Mouse (Mus musculus): Measurements from ENCODE around the gene Kmt5a. TPM values are rescaled to one million over a fixed set of nuclear protein-coding genes. Genes with fewer than 3 reads are reported as not detected.

Kmt5a gene
- total RNA-seq (2017): 99.1 and 120 TPM in 2 replicates

GRCm38 (mm10) chr5:124439447-124440093 lies at the start of gene Kmt5a:
TSS of gene Kmt5a (plus strand) at chr5:124439930.
- ATAC-seq (replicated peaks in 1 of 2; ENCODE audit: insufficient read depth in 1 of 2, low FRiP score in 2 of 2, low TSS enrichment in 1 of 2, low read depth in 1 of 2, poor library complexity in 2 of 2, severe bottlenecking in 2 of 2): peak; percentile 87 to 94

GRCm38 (mm10) chr5:124392412-124392811 lies 47.3 kb upstream of the Kmt5a start:
- ATAC-seq (replicated peaks in 1 of 2; ENCODE audit: insufficient read depth in 1 of 2, low FRiP score in 2 of 2, low TSS enrichment in 1 of 2, low read depth in 1 of 2, poor library complexity in 2 of 2, severe bottlenecking in 2 of 2): no peak

DNA sequence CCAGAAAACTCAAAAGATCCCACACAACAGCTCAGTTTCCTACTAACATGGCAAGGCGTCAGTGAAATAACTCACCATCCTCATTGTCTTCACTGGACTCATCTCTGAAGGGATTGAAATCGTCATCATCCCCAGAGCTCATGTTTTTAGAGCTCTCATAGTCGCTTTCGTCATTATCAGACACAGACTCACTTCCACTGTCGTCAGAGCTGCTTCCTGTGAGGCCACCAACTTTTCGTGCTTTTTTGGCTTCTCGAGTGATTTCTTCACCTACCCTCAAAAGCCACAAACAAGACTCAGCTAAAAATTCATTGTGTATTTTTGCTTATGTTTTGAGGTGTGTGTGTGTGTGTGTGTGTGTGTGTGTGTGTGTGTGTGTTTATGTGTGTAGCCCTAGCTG lies 46.0 kb upstream of the Kmt5a start:
- peak; percentile 59 to 74; a peak in 2 of 4 replicates for ATAC-seq (replicated peaks in 1 of 2; ENCODE audit: insufficient read depth in 1 of 2, low FRiP score in 2 of 2, low TSS enrichment in 1 of 2, low read depth in 1 of 2, poor library complexity in 2 of 2, severe bottlenecking in 2 of 2)

DNA sequence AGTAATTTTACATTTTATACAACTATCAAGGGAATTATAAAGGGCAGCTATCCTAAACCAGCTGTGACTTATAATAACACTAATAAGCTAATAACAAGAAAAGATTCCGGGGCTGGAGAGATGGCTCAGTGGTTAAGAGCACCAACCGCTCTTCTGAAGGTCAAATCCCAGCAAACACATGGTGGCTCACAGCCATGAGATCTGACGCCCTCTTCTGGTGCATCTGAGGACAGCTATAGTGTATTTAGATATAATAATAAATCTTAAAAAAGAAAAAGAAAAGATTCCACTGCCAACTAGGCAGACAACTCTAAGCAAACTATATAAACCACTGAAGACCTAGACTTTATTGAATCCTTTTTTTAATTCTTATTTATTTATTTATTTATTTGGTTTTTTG lies 28.9 kb upstream of the Kmt5a start:
- ATAC-seq (replicated peaks in 1 of 2; ENCODE audit: insufficient read depth in 1 of 2, low FRiP score in 2 of 2, low TSS enrichment in 1 of 2, low read depth in 1 of 2, poor library complexity in 2 of 2, severe bottlenecking in 2 of 2): no peak

GRCm38 (mm10) chr5:124412163-124412562 lies 27.6 kb upstream of the Kmt5a start:
- ATAC-seq (replicated peaks in 1 of 2; ENCODE audit: insufficient read depth in 1 of 2, low FRiP score in 2 of 2, low TSS enrichment in 1 of 2, low read depth in 1 of 2, poor library complexity in 2 of 2, severe bottlenecking in 2 of 2): no peak

DNA sequence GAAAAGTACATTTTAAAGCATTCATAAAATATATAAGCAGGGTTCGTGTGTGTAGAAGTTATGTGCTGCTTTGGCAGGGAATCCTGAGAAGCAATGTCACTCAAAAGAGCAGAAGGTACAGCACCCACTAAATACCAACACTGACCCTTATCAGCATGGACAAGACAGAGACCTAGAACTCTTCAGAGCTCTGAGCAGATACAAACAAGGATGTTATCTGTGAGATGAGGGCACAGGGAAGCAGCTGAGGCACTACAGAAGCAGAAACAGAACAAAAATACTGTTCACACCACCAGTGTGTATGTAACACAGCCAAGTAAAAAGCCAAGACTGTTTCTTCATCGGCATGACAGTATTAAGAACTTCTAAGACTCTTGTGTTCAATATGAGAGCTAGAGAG lies 20.8 kb upstream of the Kmt5a start:
- no peak for ATAC-seq (replicated peaks in 1 of 2; ENCODE audit: insufficient read depth in 1 of 2, low FRiP score in 2 of 2, low TSS enrichment in 1 of 2, low read depth in 1 of 2, poor library complexity in 2 of 2, severe bottlenecking in 2 of 2)

DNA sequence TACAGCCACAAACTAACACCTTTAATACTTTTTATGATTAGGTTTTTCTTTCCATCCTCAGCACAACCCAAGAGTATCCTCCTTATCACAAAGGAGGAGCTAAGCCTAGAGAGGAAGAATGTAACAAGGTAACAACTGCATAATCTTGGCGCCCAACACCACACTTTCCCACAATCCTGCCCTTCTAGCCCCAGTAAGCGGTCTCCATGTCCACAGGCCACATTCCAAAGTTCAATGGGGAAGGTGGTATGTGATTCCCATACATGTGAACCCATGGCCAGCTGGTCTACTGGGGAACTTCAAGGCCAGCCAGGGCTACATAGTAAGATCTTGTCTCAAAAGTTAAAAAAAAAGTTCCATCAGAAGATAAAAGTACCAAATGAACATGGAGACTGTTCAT lies 17.9 kb upstream of the Kmt5a start:
- no peak for ATAC-seq (replicated peaks in 1 of 2; ENCODE audit: insufficient read depth in 1 of 2, low FRiP score in 2 of 2, low TSS enrichment in 1 of 2, low read depth in 1 of 2, poor library complexity in 2 of 2, severe bottlenecking in 2 of 2)

DNA sequence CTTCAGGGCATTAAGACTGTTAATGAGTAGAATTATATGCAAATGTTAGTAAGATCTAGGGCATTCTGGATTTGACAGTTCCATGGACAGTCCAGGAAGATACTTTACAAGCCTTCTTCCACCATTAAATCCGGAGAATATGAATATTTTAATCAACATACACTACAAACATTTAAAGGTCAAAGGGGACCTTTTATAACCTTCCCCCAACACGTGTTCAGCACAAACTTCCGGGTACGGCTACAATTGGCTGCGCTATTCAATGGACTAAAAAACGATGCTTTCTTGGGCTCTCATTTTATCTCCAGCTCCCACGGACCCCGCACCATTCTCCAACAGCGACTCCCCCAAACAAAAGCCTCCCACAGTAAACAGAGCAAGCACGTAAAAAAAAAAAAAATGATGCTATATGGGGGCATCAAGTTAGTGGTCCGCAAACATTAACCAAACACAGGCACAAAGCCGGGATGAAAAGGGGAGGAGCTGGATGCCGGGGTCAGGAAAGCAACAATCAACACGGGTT lies 15.5 kb upstream of the Kmt5a start:
- ATAC-seq (replicated peaks in 1 of 2; ENCODE audit: insufficient read depth in 1 of 2, low FRiP score in 2 of 2, low TSS enrichment in 1 of 2, low read depth in 1 of 2, poor library complexity in 2 of 2, severe bottlenecking in 2 of 2): 0 out of 4 replicates have a peak, but pooled peaks of 1 of the 2 experiments have one; percentile 25

DNA sequence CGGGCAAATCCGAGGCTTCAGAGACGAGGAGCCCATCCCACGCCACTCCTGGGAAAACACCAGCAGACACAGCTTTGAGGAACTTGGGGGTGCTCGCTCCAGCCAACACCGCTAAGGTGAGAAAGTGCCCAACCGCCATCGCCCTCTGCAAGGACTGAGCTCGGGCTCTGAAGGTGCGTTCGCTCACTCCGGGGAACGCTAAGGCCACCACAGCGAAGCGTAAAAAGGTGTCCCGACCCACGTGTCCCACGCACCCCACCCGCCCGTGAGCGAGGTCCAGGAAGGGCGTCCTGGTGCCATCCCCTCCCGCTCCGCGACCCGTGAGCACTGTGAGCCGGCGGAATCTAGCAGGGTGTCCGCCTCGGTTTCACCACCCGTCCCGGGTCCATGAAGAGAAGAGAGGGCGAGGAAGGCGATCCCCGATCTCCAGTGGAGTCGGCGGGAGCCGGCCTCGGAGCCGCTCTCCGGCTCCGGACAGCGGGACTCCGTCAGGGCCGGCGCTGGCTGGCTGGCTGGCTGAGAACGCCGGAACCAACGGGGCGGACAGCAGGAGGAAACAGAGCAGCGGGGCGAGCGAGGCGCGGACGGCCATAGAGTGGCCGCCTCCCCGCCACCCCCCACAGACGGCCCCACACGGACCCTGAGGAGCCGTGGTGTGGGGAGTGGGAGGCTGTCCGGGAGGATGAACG lies 14.9 kb upstream of the Kmt5a start:
- ATAC-seq (replicated peaks in 1 of 2; ENCODE audit: insufficient read depth in 1 of 2, low FRiP score in 2 of 2, low TSS enrichment in 1 of 2, low read depth in 1 of 2, poor library complexity in 2 of 2, severe bottlenecking in 2 of 2): peak; percentile 19; a peak in 2 of 4 replicates

- peak; percentile 90 to 91 for ATAC-seq (replicated peaks in 1 of 2; ENCODE audit: insufficient read depth in 1 of 2, low FRiP score in 2 of 2, low TSS enrichment in 1 of 2, low read depth in 1 of 2, poor library complexity in 2 of 2, severe bottlenecking in 2 of 2)
Measured at GRCm38 (mm10) chr5:124425412-124426259, 14.1 kb upstream of the Kmt5a start, which contains the start of gene Sbno1. TSS of gene Sbno1 (minus strand) at chr5:124426001.

GRCm38 (mm10) chr5:124426475-124427071 lies 13.2 kb upstream of the Kmt5a start:
- ATAC-seq (replicated peaks in 1 of 2; ENCODE audit: insufficient read depth in 1 of 2, low FRiP score in 2 of 2, low TSS enrichment in 1 of 2, low read depth in 1 of 2, poor library complexity in 2 of 2, severe bottlenecking in 2 of 2): no peak

GRCm38 (mm10) chr5:124432398-124433012 lies 7.2 kb upstream of the Kmt5a start:
- peak; percentile 86 for ATAC-seq (replicated peaks in 1 of 2; ENCODE audit: insufficient read depth in 1 of 2, low FRiP score in 2 of 2, low TSS enrichment in 1 of 2, low read depth in 1 of 2, poor library complexity in 2 of 2, severe bottlenecking in 2 of 2)

DNA sequence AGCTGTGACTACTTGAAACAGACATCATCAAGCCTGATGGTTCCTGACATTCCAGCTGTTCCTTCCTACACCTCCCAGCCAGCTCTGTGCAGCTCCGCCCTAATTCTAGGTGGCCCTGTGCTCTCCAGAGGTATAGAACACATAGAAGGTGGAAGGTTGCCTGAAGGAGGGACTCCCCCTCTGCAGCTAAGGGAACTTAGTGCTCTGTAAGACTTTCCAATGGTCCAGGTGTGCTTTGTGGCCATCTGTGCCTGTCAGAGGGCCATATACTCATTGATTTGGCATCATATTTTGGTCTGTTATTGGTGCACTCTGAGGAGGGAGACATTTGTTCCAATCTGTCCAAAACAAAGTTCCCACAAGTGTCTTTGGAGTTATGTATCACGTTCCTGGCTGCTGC lies 6.7 kb upstream of the Kmt5a start:
- no peak for ATAC-seq (replicated peaks in 1 of 2; ENCODE audit: insufficient read depth in 1 of 2, low FRiP score in 2 of 2, low TSS enrichment in 1 of 2, low read depth in 1 of 2, poor library complexity in 2 of 2, severe bottlenecking in 2 of 2)

DNA sequence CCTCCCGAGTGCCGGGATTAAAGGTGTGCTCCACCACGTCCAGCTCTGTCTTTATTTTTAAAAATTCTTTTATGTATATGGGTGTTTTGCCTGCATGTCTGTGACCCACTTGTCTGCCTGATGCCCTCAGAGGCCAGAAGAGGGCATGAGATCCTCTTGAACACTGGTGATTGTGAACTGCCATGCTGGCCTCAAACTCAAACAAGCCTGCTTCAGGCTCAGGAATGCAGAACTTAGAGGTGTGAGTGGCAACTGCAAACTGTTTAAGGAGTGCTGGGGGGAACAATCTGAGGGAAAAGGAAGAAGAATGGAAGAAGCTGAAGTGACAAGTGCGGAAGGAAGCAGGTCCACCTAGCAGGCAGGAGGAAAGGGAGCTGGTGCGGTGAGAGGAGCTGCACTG lies 1.5 kb upstream of the Kmt5a start:
- peak; percentile 41 to 42 for ATAC-seq (replicated peaks in 1 of 2; ENCODE audit: insufficient read depth in 1 of 2, low FRiP score in 2 of 2, low TSS enrichment in 1 of 2, low read depth in 1 of 2, poor library complexity in 2 of 2, severe bottlenecking in 2 of 2)

DNA sequence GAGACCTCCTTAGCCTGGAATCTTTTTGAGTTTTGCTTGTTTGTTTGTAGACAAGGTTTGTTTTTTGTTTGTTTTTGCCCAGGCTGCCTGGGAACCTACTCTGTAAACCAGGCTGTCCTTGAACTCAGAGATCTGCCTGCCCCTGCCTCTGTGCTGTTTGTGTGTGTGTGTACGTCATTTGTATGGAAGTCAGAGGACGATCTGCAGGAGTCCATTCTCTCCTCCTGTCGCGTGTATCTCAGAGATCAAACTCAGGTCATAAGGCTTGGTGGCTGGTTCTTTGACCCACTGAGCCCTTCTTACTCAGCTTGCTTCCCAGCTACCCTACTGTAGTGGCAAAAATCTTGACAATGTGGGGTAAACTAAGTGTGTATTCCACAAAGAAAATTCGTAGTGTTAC lies 984 bp upstream of the Kmt5a start:
- no peak for ATAC-seq (replicated peaks in 1 of 2; ENCODE audit: insufficient read depth in 1 of 2, low FRiP score in 2 of 2, low TSS enrichment in 1 of 2, low read depth in 1 of 2, poor library complexity in 2 of 2, severe bottlenecking in 2 of 2)

GRCm38 (mm10) chr5:124440094-124440701 lies 468 bp downstream of the Kmt5a start:
- peak; percentile 47 to 50 for ATAC-seq (replicated peaks in 1 of 2; ENCODE audit: insufficient read depth in 1 of 2, low FRiP score in 2 of 2, low TSS enrichment in 1 of 2, low read depth in 1 of 2, poor library complexity in 2 of 2, severe bottlenecking in 2 of 2)

DNA sequence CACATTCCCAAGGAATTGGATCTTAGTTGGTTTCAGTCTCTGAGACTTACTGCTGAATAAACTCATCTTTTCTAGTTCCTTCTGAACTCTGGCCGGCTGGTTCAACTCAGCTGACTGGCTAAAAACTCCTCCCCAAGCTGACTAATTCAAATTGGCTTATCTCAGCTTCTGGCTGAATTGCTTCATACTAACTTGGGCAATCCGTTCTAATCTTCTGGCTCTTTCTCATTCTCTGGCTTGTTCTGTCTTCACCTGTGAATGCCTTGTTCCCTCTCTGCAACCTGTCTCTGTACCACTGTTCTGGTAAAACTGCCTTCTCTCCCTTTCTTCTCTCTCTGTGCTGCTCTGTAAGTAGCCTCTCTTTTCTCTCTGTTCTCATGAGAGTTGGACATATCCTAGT lies 2.9 kb downstream of the Kmt5a start:
- ATAC-seq (replicated peaks in 1 of 2; ENCODE audit: insufficient read depth in 1 of 2, low FRiP score in 2 of 2, low TSS enrichment in 1 of 2, low read depth in 1 of 2, poor library complexity in 2 of 2, severe bottlenecking in 2 of 2): no peak
